Mouse (Mus musculus) thymus, postnatal 4 days (tissue): ENCODE data around the gene Fam208a.
A peak's percentile ranks its signal among the peaks of the same experiment; 100 is the strongest.

Experiments used
- DNase-seq: peaks from one replicate; pipeline ENCODE4 v3.0.0; 2021

Fam208a gene

GRCm38 (mm10) chr14:27422301-27422700 lies 6.3 kb upstream of the Fam208a start:
- DNase-seq, result no peak

DNA sequence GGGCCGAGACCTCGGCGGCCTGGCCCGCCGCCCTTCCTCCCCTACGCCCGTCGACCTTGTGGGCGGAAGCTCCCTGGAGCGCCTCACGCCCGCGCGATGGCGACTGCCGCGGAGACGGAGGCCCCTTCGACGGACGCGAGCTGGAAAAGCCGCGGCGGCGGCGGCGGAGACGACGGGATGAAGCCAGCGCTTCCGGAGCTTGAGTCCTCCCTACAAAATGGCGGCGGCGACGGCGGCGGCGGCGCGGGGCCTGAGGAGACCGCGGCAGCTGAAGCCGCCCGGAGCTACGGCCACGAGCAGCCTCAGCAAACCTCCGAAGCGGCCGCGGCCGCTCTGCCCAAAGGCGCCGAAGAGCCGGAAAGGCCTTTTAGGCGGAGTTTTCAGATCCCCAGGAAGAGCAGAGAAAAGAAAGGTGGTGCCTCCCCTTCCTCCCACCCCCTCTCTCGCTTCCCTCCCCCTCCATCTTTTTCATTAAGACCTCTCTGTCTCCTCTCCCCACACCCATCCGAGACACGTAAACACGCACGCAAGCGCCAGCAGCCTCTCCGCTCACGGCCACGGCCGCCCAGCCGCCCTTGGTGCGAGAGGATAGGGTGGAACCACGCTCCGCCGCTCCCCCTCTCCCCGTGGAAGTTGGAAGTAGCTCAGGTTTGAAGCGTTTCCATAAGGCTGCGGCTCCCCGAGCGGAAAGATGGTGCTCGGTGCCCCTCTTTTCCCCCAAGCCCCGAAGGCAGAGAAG lies 508 bp downstream of the Fam208a start:
- peak; percentile 82 for DNase-seq

- no peak for DNase-seq
These were observed 1.6 kb downstream of the Fam208a start for GRCm38 (mm10) chr14:27430280-27430679.

- no peak for DNase-seq
These were observed 3.4 kb downstream of the Fam208a start for GRCm38 (mm10) chr14:27432064-27432463.

DNA sequence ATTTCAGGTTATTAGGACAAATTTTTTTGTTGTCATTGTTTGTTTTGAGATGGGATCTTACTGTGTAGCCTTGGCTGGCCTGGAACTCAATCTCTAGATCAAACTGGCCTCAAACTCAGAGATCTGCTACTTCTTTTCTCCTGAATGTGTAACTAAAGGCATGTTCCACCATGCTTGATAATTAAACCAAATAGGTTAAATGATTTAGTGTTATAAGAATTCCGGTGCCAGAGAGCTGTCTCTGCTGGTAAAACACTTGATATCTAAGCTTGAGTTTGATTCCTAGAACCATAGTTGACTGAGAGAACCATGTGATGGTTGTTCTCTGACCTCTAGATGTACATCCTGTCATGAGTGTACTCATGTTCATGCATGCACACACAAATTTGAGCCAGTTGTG lies 7.5 kb downstream of the Fam208a start:
- no peak for DNase-seq

- no peak for DNase-seq
These were observed 8.2 kb downstream of the Fam208a start for GRCm38 (mm10) chr14:27436826-27437225.

DNA sequence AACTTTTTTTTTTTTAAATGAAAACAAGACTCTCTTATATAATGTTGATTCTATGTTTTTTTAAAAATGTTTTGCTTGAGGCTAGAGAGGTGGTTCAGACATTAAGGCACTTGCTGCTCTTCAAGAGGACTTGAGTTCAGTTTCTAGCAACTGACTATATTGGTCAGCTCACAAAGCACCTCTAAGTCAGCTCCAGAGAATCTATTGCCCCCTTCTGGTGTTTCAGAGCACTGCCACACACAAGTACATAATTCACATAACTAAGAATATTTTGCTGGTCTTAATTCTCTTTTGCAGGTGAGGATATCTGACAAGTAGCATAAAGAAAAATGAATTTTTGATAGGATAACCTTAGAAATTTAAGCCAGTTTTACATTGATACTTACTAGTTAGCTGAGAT lies 12.3 kb downstream of the Fam208a start:
- peak; percentile 21 for DNase-seq

- DNase-seq, result no peak
These were observed 16.2 kb downstream of the Fam208a start for GRCm38 (mm10) chr14:27444851-27445281.

DNA sequence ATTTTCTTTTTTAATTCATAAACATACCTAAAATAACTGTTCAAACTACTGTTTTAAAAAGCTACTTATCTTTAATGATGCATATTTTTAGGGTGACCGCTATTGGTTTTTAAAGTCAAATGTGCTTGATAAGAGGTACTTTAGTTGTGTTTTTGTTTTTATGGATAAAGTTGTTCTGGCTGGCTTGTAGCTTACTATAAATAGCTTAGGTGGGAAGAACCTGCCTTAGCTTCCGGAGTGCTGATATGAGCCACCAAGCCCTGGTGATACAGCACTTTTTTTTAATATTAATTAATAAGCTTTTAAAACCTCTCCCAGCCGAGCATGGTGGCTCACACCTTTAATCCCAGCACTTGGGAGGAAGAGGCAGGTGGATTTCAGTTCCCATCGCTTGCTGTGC lies 18.3 kb downstream of the Fam208a start:
- no peak for DNase-seq

GRCm38 (mm10) chr14:27491399-27491798 lies 62.8 kb downstream of the Fam208a start:
- DNase-seq, result no peak

DNA sequence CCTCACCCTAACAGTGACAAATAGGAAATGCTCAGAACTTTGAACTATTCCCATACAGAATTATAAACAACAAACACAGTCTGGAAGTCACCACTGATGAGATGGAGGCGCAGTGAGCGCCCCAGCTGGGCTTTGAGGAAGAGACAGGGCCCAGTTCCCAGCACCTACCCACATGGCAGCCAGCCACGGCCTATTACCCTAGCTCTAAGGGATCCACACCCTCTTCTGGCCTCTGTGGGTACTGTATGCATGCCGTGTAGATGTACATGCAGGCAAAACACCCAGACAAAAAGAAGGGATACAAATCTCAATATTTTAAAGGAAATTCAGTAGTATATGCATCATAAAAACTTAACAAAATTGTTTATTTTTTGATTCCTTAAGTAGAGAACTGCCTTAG lies 64.9 kb downstream of the Fam208a start:
- DNase-seq, result peak; percentile 14

DNA sequence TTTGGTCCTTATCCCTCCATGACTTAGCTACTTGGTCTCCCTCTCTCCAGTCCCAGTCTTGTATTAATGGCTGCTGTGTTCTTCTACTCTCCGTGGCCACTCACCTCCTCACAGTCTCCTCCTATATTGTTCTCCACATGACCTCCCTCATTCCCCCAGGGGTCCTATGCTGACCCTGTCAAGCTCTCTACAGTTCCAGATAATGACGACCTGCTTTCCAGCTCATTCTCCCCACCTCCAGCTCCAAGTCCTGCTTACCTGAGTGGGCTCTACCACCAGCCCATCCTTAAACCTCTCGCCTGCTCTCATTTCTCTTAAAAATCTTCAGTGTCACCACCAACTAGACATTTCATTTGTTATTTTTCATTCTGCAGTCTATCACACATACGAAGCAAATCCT lies 72.5 kb downstream of the Fam208a start:
- DNase-seq, result no peak

DNA sequence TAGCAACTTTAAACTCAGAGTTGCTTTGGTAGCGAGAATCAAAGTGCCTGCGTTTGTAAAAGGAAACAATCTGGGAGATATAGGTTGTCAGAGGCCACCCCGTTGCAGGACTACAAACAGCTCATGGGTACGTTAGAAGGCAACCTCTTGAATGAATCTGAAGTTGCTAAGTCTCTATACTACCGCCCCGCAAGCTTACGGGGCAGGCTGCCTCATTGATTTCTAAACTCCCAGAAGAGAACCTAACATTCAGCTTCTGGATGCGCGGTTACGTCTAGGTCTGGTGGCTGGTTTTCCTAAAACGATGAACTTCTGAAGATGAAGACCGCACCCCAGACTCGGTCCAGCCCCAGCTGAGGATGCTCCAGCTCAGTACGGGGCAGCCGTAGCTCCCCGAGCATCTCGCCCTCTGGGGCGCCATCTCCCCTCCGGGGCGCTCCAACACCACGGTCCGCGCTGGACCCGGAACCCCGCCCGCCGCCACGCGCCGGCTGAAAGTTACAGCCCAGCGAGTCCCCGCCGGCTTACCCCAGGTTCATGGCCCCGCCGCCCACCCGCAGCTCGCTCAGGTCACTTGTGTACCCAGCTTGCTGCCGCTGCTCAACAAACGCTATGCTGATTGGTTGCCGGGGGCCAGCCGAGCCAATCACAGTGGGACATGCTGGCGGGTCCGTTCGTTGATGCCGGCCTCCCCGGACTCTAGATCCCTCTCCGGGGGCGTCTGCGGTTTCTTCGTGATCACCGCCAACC lies 79.4 kb downstream of the Fam208a start, which contains the start of gene Ccdc66:
Gene Ccdc66 (minus strand): TSS at position 567 of the 750 bp plus-strand sequence.
- peak; percentile 97 for DNase-seq

DNA sequence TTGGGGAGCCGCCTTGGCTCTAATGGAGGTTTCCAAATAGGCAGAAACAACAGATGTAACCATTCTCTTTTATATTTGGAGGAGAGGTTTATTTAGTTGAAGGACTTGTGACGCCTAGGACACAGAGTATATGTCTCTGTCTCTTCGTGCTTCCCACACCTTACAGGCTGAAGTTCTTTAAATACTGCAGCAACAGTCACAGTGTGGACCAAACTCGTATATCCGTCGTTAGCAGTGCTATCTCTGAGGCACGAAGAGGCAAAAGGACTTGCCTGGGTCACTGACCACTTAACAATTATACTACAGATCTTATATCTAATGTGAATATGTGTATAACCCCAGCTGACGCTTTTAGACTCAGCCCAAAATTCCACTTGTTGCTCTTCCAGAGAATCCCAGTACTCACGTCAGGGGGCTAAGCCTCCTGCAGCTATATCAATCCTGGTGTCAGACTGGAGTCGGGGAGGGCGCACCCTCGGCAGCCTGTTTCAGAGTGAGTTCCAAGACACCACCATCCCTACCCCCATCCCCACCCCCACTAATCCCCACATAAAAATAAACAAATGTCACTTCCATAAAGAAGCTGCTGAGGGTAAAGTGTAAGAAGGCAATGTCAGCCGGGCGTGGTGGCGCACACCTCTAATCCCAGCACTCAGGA lies 80.1 kb downstream of the Fam208a start:
- DNase-seq, result peak; percentile 17

GRCm38 (mm10) chr14:27524541-27524940 lies 95.9 kb downstream of the Fam208a start:
- no peak for DNase-seq
